9 mouse cellular contexts compared by ENCODE assay signal in genomic region chr11:5411577-5411976, GRCm38 (mm10). TPM values are rescaled to one million over a fixed set of nuclear protein-coding genes. Genes with fewer than 3 reads are reported as not detected.
DNase-seq lines count a peak whose midpoint lies in the region; ATAC-seq lines count a peak whose summit lies in the region.
"Had no signal": no experiment of that assay in that cellular context is flagged by ENCODE, and none has a peak within 500 bp of the region (broad histone marks: within the 10 kb centered on the region; RNA-seq: fewer than 3 reads in every experiment).

No protein-coding gene starts in this region.

- no peak overlapping the region for H3K4me3 ChIP-seq in kidney, embryonic 14.5 days (ENCODE audit: low read length)
- no peak overlapping the region for H3K4me3 ChIP-seq in neural tube, embryonic 15.5 days (replicated peaks)
- H3K4me3 ChIP-seq: limb, embryonic 13.5 days had no signal

- no peak overlapping the region for H3K9ac ChIP-seq in kidney, embryonic 14.5 days (ENCODE audit: low read depth, low read length)
- H3K9ac ChIP-seq in neural tube, embryonic 15.5 days (replicated peaks), result no peak overlapping the region
- H3K9ac ChIP-seq: limb, embryonic 13.5 days had no signal

- H3K27me3 ChIP-seq in kidney, embryonic 14.5 days (ENCODE audit: control insufficient read depth, insufficient read depth, low read length), result no peaks in the 10 kb centered on the region
- no peaks in the 10 kb centered on the region for H3K27me3 ChIP-seq in neural tube, embryonic 15.5 days (replicated peaks)
- H3K27me3 ChIP-seq: limb, embryonic 13.5 days had no signal

- ATAC-seq in kidney, embryonic 14.5 days (ENCODE audit: low FRiP score, low TSS enrichment), result peak; percentile 71
- ATAC-seq in neural tube, embryonic 15.5 days (ENCODE audit: low FRiP score), result no peak

- no peaks in the 10 kb centered on the region for H3K36me3 ChIP-seq in kidney, embryonic 14.5 days (ENCODE audit: control insufficient read depth, insufficient read depth, low read length)
- no peaks in the 10 kb centered on the region for H3K36me3 ChIP-seq in neural tube, embryonic 15.5 days
- H3K36me3 ChIP-seq: limb, embryonic 13.5 days had no signal

- H3K9me3 ChIP-seq in kidney, embryonic 14.5 days (ENCODE audit: control insufficient read depth, low read length), result no peaks in the 10 kb centered on the region
- no peaks in the 10 kb centered on the region for H3K9me3 ChIP-seq in neural tube, embryonic 15.5 days (replicated peaks)

- 22% methylated on average over 9 of the region's 9 CpGs for WGBS in kidney, embryonic 14.5 days
- WGBS in neural tube, embryonic 15.5 days, result 48% methylated on average over 9 of the region's 9 CpGs

- DNase-seq in kidney, adult 11 months, result peak; percentile 50
- no peak for DNase-seq in kidney, adult 18-20 months
- DNase-seq in adrenal gland, postnatal 25 days, result peak; percentile 24
- peak; percentile 37 to 70 for DNase-seq in lung, postnatal 4 days
- no peak for DNase-seq in cerebellum, adult 11 months
- DNase-seq in layer of hippocampus, postnatal 14 days (ENCODE audit: low spot score in 2 of 2), result no peak

- peak overlapping the region; percentile 66; the same call in 1 of the 2 replicates for H3K27ac ChIP-seq in kidney, embryonic 14.5 days (ENCODE audit: low read depth, low read length)
- no peak overlapping the region for H3K27ac ChIP-seq in neural tube, embryonic 15.5 days (replicated peaks)
- H3K27ac ChIP-seq: limb, embryonic 13.5 days had no signal

- H3K4me2 ChIP-seq in kidney, embryonic 14.5 days (replicated peaks; ENCODE audit: low read depth, low read length), result no peak overlapping the region; the same call in 1 of the 2 replicates
- H3K4me2 ChIP-seq in neural tube, embryonic 15.5 days, result no peak overlapping the region
- H3K4me2 ChIP-seq: limb, embryonic 13.5 days had no signal

- peaks cover 56% of the 10 kb centered on the region for H3K4me1 ChIP-seq in kidney, embryonic 14.5 days (ENCODE audit: control insufficient read depth, insufficient read depth, low read length)
- H3K4me1 ChIP-seq in neural tube, embryonic 15.5 days, result peaks cover 21% of the 10 kb centered on the region

RNA-seq across cellular contexts. Expression of gene Znrf3, which starts 33.1 kb away (rescaled TPM):
- total RNA-seq in adrenal gland, postnatal 25 days (2021), result 25.6 and 43.2 TPM in 2 replicates
- polyA plus RNA-seq in kidney, embryonic 14.5 days (2014; fragmentation: Nextera tagmentation; extraction: Ambion mirVana), result 20.6 and 21.1 TPM in 2 replicates
- total RNA-seq in layer of hippocampus, postnatal 14 days (2021), result 10 to 100 TPM; 19.9 to 22.3 TPM
- 7.2 and 8.5 TPM in 2 replicates for polyA plus RNA-seq in neural tube, embryonic 15.5 days (2015; fragmentation: Nextera tagmentation; extraction: Ambion mirVana)

Comparison
In these comparisons a context has a peak if more than half of its experiments do, and no peak if none do; other contexts are left out.
1. DNase-seq: peak in kidney, adult 11 months (single experiment), adrenal gland, postnatal 25 days (single experiment) and lung, postnatal 4 days (2 of 2); none in kidney, adult 18-20 months (single experiment), cerebellum, adult 11 months (single experiment) and layer of hippocampus, postnatal 14 days (0 of 2).